Mouse (Mus musculus) limb, embryonic 12.5 days (tissue): ENCODE measurements at regions not wholly inside any gene's neighbourhood (a gene's known extent, or its start where the extent isn't known, plus 50 kb on each side); places are given as distances from the start of the nearest gene placed in this dataset.
A peak's percentile ranks its signal among the peaks of the same experiment; 100 is the strongest.

ENCODE experiments used
- ATAC-seq: fragments of 200-750 bp; cut with Nextera tagmentation; 2 replicates; pipeline ENCODE4 v1.8.0; 2017; ENCODE audit warnings: low read depth, moderate TSS enrichment; ENCODE audit not compliant: insufficient number of reproducible peaks, insufficient read depth, low FRiP score, low TSS enrichment
- H3K27ac ChIP-seq: fragments of 300-500 bp; sonication (generic); 2 replicates; pipeline ENCODE4 v1.5.1; 2016; ENCODE audit warnings: mild to moderate bottlenecking, moderate library complexity
- H3K27me3 ChIP-seq: fragments of 300-500 bp; sonication (generic); 2 replicates; pipeline ENCODE4 v1.6.1; 2016; ENCODE audit warnings: mild to moderate bottlenecking, moderate library complexity
- H3K36me3 ChIP-seq: fragments of 300-500 bp; sonication (generic); 2 replicates; pipeline ENCODE4 v1.6.1; 2016; ENCODE audit warnings: mild to moderate bottlenecking, moderate library complexity
- H3K4me1 ChIP-seq: fragments of 300-500 bp; sonication (generic); replicated peaks from 2 replicates; pipeline ENCODE4 v1.6.1; 2016
- H3K4me2 ChIP-seq: fragments of 300-500 bp; sonication (generic); 2 replicates; pipeline ENCODE4 v1.6.1; 2016; ENCODE audit warnings: mild to moderate bottlenecking, moderate library complexity
- H3K4me3 ChIP-seq: fragments of 300-500 bp; sonication (generic); replicated peaks from 2 replicates; pipeline ENCODE4 v1.5.1; 2016; ENCODE audit warnings: mild to moderate bottlenecking
- H3K9ac ChIP-seq: fragments of 300-500 bp; sonication (generic); replicated peaks from 2 replicates; pipeline ENCODE4 v1.6.1; 2016; ENCODE audit warnings: mild to moderate bottlenecking, moderate library complexity
- H3K9me3 ChIP-seq: fragments of 300-500 bp; sonication (generic); 2 replicates; pipeline ENCODE4 v1.6.1; 2016; ENCODE audit warnings: mild to moderate bottlenecking, moderate library complexity
- WGBS: fragments of 180-500 bp; shearing (Covaris S2); methylation state at CpG from one replicate; pipeline ENCODE4 v1.1.7; 2016; 5-methylcytosine and 5-hydroxymethylcytosine counted together

- WGBS: 32% methylated on average over 7 of the region's 7 CpGs
- peaks cover 23% of the 10 kb centered on the region for H3K27me3 ChIP-seq
- H3K9ac ChIP-seq: no peak overlapping the region
- no peaks in the 10 kb centered on the region for H3K36me3 ChIP-seq
- H3K4me2 ChIP-seq: no peak overlapping the region
- no peak overlapping the region for H3K4me3 ChIP-seq
- no peaks in the 10 kb centered on the region for H3K9me3 ChIP-seq
- H3K27ac ChIP-seq: no peak overlapping the region
- no peak for ATAC-seq
- H3K4me1 ChIP-seq: peaks cover 38% of the 10 kb centered on the region
These were observed 277.8 kb downstream of the Ajap1 start for GRCm38 (mm10) chr4:153204764-153205163.

GRCm38 (mm10) chr4:153200799-153201770 is 281.5 kb downstream of the Ajap1 start:
- WGBS: 80% methylated on average over 20 of the region's 20 CpGs
- H3K36me3 ChIP-seq: no peaks in the 10 kb centered on the region
- H3K4me1 ChIP-seq: peaks cover 4% of the 10 kb centered on the region; the same call in 1 of the 2 replicates
- H3K27ac ChIP-seq: no peak overlapping the region
- no peak for ATAC-seq
- peaks cover 4% of the 10 kb centered on the region; the same call in 1 of the 2 replicates for H3K9me3 ChIP-seq
- peaks cover 23% of the 10 kb centered on the region for H3K27me3 ChIP-seq
- no peak overlapping the region for H3K4me3 ChIP-seq
- H3K4me2 ChIP-seq: no peak overlapping the region
- H3K9ac ChIP-seq: no peak overlapping the region

GRCm38 (mm10) chr4:153189485-153189884 is 293.1 kb downstream of the Ajap1 start:
- Histone ChIP-seq H3K27ac (no peak overlapping the region), H3K4me2 (no peak overlapping the region), H3K27me3 (peaks cover 28% of the 10 kb centered on the region), H3K4me1 (peaks cover 13% of the 10 kb centered on the region), H3K4me3 (no peak overlapping the region), H3K9ac (no peak overlapping the region), H3K36me3 (no peaks in the 10 kb centered on the region), H3K9me3 (no peaks in the 10 kb centered on the region)
- ATAC-seq: no peak
- WGBS: 5% methylated on average over 8 of the region's 8 CpGs

DNA sequence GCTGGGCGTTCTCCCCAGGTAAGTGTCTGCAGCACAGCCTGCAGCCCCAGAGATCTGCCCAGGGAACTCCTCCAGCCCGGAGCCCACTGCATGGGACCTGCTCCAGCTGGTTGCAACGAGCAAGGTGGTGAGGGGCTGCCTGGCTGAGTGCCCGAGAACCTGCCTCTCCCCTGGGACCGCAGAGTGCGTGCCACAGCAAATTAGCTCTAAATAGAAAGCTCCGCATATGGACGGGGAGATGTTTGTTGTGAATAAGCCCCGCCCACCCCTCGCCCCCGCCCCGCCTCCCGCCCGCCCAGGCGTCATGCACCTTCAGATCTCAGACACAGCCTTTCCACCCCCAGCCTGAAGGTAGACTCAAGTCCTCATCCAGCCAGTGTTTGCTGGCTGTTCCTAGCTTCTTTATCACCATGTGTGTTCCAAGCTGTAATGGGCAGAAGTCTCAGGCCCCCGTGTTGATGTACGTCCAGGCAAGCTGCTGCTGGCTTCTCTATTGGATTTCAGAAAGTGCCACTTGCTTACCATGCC is 294.0 kb downstream of the Ajap1 start:
- H3K4me3 ChIP-seq: no peak overlapping the region
- peak; percentile 59; the same call in 1 of the 2 replicates for ATAC-seq
- WGBS: under 1% methylated on average over 17 of the region's 17 CpGs
- peaks cover 13% of the 10 kb centered on the region for H3K4me1 ChIP-seq
- no peaks in the 10 kb centered on the region for H3K36me3 ChIP-seq
- no peak overlapping the region for H3K27ac ChIP-seq
- no peak overlapping the region for H3K9ac ChIP-seq
- peak overlapping the region; percentile 43 for H3K4me2 ChIP-seq
- H3K27me3 ChIP-seq: peaks cover 33% of the 10 kb centered on the region
- H3K9me3 ChIP-seq: no peaks in the 10 kb centered on the region

DNA sequence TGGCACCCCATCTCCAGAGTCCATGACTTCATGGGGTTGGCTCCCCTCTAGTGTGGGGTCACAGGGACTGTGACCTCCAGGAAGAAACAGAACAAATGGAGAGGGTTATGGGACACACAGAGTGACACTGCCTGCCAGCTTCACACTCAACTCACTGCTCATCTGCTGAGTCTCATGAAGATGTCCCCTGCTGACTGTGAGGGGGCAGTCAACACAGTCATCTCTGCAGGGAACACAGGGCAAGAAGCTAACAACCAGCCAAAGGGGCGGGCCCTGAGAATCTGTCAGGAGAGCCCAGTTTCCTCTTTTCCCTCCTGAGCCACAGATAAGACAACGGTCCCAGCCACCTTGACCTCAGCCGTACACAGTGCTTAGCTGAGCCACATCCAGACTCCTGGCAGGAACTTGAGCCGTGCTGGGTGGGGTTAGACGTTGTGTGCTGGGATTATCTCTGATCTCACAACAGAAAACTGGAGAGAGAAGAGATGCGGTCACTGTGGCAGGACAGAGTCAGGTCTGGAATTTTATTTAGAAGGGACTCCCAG is 294.6 kb downstream of the Ajap1 start:
- WGBS: 0% methylated on average over 6 of the region's 6 CpGs
- Histone ChIP-seq H3K27ac (no peak overlapping the region), H3K4me2 (peak overlapping the region; percentile 43)

GRCm38 (mm10) chr4:153177496-153177895 is 305.1 kb downstream of the Ajap1 start:
- 90% methylated on average over 9 of the region's 9 CpGs for WGBS
- H3K4me3 ChIP-seq: no peak overlapping the region
- no peaks in the 10 kb centered on the region for H3K36me3 ChIP-seq
- H3K27ac ChIP-seq: no peak overlapping the region
- ATAC-seq: no peak
- peaks cover 10% of the 10 kb centered on the region; the same call in 1 of the 2 replicates for H3K27me3 ChIP-seq
- H3K9me3 ChIP-seq: peaks cover 5% of the 10 kb centered on the region; the same call in 1 of the 2 replicates
- H3K9ac ChIP-seq: no peak overlapping the region
- H3K4me1 ChIP-seq: 0 out of 2 replicates have a peak, but pooled peaks cover 4% of the 10 kb centered on the region
- no peak overlapping the region for H3K4me2 ChIP-seq

More for the DNA sequence above, 294.6 kb downstream of the Ajap1 start:
- Histone ChIP-seq H3K4me3 (no peak overlapping the region), H3K9ac (no peak overlapping the region), H3K36me3 (no peaks in the 10 kb centered on the region), H3K4me1 (peaks cover 13% of the 10 kb centered on the region), H3K9me3 (no peaks in the 10 kb centered on the region), H3K27me3 (peaks cover 38% of the 10 kb centered on the region)
- 0 out of 2 replicates have a peak, but pooled peaks have one; percentile 63 for ATAC-seq

- Histone ChIP-seq H3K4me2 (peak overlapping the region; percentile 26), H3K27me3 (peaks cover 6% of the 10 kb centered on the region; the same call in 1 of the 2 replicates), H3K4me1 (0 out of 2 replicates have a peak, but pooled peaks cover 4% of the 10 kb centered on the region), H3K4me3 (no peak overlapping the region), H3K9me3 (peaks cover 8% of the 10 kb centered on the region; the same call in 1 of the 2 replicates), H3K36me3 (no peaks in the 10 kb centered on the region), H3K27ac (no peak overlapping the region), H3K9ac (no peak overlapping the region)
- 0 out of 2 replicates have a peak, but pooled peaks have one; percentile 20 for ATAC-seq
- 3% methylated on average over 12 of the region's 12 CpGs for WGBS
These were observed 307.0 kb downstream of the Ajap1 start for GRCm38 (mm10) chr4:153175660-153176059.

DNA sequence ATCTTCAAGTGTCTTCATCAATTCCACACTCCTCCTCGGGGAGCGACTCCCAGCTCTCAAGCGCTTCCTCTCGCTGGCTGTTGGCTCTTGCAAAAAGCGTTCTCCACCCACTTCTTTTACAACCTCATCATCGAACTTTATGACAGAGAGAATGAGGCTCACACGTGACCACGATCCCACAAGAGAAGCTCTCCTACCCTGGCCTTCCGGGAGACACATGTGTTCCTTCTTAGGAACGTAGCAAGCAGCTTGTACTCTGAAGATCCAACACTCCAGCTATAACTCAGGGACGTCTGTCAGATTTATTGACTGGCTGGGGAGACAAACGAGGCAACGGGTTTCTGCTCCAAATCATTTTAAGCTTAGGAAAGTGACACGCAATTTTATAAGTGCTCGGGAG is 307.5 kb downstream of the Ajap1 start:
- H3K9me3 ChIP-seq: peaks cover 8% of the 10 kb centered on the region; the same call in 1 of the 2 replicates
- 31% methylated on average over 15 of the region's 15 CpGs for WGBS
- H3K27ac ChIP-seq: no peak overlapping the region
- no peaks in the 10 kb centered on the region for H3K36me3 ChIP-seq
- H3K4me3 ChIP-seq: no peak overlapping the region
- H3K4me1 ChIP-seq: 0 out of 2 replicates have a peak, but pooled peaks cover 4% of the 10 kb centered on the region
- no peak overlapping the region for H3K4me2 ChIP-seq
- no peak overlapping the region for H3K9ac ChIP-seq
- no peak for ATAC-seq
- peaks cover 6% of the 10 kb centered on the region; the same call in 1 of the 2 replicates for H3K27me3 ChIP-seq

- no peaks in the 10 kb centered on the region for H3K4me1 ChIP-seq
These were observed 312.6 kb downstream of the Ajap1 start for GRCm38 (mm10) chr4:153169991-153170390.

DNA sequence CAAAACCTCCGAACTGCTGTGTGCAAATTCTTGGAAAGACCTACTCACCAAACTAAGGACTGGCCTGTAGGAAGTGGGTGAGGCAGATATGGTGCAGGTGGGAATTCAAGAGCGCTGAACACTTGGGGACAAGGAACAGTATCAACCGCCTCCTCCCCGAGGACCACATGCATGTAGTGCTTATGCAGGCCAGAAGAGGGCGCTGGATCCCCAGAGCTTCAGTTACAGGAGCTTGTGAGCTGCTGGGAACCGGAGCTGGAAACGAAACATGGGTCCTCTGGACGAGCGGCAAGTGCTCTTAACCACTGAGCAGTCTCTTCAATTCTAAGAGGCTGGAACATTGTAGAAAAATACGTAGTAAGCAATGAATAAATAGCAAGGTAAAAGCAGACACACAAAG is 317.8 kb downstream of the Ajap1 start:
- Histone ChIP-seq H3K9ac (no peak overlapping the region), H3K4me1 (peaks cover 7% of the 10 kb centered on the region; the same call in 1 of the 2 replicates), H3K4me3 (no peak overlapping the region), H3K4me2 (no peak overlapping the region), H3K9me3 (peaks cover 12% of the 10 kb centered on the region; the same call in 1 of the 2 replicates), H3K36me3 (no peaks in the 10 kb centered on the region), H3K27me3 (0 out of 2 replicates have a peak, but pooled peaks cover 6% of the 10 kb centered on the region), H3K27ac (no peak overlapping the region)
- WGBS: 89% methylated on average over 10 of the region's 10 CpGs
- no peak for ATAC-seq

More at GRCm38 (mm10) chr4:153169991-153170390, 312.6 kb downstream of the Ajap1 start:
- 56% methylated on average over 9 of the region's 9 CpGs for WGBS
- Histone ChIP-seq H3K4me3 (no peak overlapping the region), H3K9ac (no peak overlapping the region), H3K27me3 (peaks cover 11% of the 10 kb centered on the region; the same call in 1 of the 2 replicates), H3K4me2 (no peak overlapping the region), H3K9me3 (peaks cover 11% of the 10 kb centered on the region; the same call in 1 of the 2 replicates), H3K27ac (no peak overlapping the region), H3K36me3 (no peaks in the 10 kb centered on the region)
- ATAC-seq: no peak

DNA sequence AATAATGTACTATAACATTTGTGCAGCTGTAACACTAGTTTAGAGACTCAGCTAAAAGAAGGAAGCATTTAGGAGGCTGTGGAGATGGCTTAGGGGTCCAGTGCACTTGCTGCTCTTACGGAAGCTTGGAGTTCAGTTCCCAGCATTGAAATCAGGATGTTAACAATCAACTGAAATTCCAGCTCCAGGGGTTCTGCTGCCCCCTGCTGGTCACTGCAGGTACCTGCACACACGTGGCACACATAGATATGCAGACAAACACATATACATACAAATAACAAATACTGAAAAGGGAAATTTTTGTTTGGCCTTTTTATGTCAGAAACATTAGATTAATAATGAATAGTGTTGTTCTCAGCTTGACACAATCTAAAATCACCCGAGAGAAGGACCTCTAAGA is 322.5 kb downstream of the Ajap1 start:
- Histone ChIP-seq H3K9me3 (0 out of 2 replicates have a peak, but pooled peaks cover 13% of the 10 kb centered on the region), H3K36me3 (no peaks in the 10 kb centered on the region), H3K27me3 (no peaks in the 10 kb centered on the region), H3K4me2 (no peak overlapping the region), H3K4me3 (no peak overlapping the region), H3K9ac (no peak overlapping the region), H3K4me1 (peaks cover 7% of the 10 kb centered on the region; the same call in 1 of the 2 replicates), H3K27ac (no peak overlapping the region)
- no peak for ATAC-seq
- 91% methylated on average over 3 of the region's 3 CpGs for WGBS
